Mouse (Mus musculus): ENCODE data around the gene Yy1.
A peak's percentile ranks its signal among the peaks of the same experiment; 100 is the strongest.

DNA sequence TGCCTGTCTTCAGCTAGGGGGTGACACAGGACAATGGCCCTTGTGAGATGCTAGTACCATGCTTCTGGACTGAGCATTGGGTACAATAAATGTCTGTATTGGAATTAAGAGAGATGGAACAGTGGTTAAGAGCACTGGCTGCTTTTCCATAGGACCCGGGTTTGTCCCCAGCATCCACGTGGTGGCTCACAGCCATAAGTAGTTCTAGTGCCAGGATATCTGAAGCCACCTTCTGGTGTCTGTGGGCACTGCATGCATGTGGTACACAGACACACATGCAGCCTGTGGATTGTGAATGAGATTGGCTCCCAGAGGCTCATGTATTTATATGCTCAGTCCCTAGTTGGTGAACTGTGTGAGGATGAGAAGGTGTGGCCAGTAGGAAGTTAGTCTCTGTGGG is 76.8 kb downstream of the Yy1 start:
- peak; percentile 27 for TF ChIP-seq CTCF (conservative IDR thresholded peaks at IDR 0.05; ENCODE audit: low read length)
- no peak for TF ChIP-seq POU5F1 (IDR thresholded peaks at IDR 0.05; ENCODE audit: borderline replicate concordance, low read length)
- no peak for TF ChIP-seq NANOG (IDR thresholded peaks at IDR 0.05; ENCODE audit: borderline replicate concordance, low read length)
